In the genomic region with DNA sequence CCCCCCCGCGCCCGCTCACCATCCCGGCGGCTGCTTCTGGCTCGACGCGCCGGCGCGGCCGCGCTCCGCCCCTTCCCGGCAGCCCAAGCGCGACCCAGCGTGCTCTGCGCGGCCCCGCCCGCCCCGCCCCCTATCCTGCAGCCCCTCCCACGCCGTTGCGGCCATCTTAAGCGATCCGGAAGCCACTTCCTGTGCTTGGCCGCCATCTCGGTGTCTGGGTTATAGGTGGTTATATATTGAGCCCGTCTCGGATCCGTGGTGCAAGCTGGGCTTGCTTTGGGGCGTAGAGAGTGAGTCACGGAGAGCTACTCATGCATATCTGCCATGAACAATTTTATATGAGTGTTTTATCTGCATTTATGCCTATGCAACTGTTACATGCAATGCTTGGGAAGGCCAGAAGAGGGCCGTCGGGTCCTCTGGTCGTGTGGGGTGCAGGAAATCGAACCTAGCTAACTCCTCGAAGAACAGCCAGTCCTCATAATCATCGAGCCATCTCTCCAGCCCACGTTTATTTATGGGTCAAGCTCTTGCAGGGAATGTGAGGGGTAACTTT, we compare ENCODE assay signal across 8 mouse cellular contexts. TPM values are rescaled to one million over a fixed set of nuclear protein-coding genes. Genes with fewer than 3 reads are reported as not detected.
DNase-seq lines count a peak whose midpoint lies in the region; ATAC-seq and TF ChIP-seq lines count a peak whose summit lies in the region.

A gene (minus strand): TSS at position 73 of the 556 bp plus-strand sequence.

- DNase-seq in MEL (ENCODE audit: low read depth, low spot score): peak; percentile 92
- peak; percentile 88 to 89 for DNase-seq in cerebellum, adult 2 months
- peak; percentile 86 for DNase-seq in forelimb bud, embryonic 11.5 days (ENCODE audit: low read depth, low spot score)
- peak; percentile 83 for DNase-seq in layer of hippocampus, adult 9-10 months (ENCODE audit: low spot score)
- DNase-seq in ovary, postnatal 10 days (ENCODE audit: low spot score): peak; percentile 70
- DNase-seq in thymus, postnatal 10 days (ENCODE audit: low spot score in 2 of 2): peak; percentile 80 to 84

- H3K9ac ChIP-seq in MEL (ENCODE audit: control insufficient read depth, low read depth, low read length, poor library complexity, severe bottlenecking): peak within 1 kb of the TSS; percentile 80
- H3K9ac ChIP-seq in lung, embryonic 16.5 days (ENCODE audit: low read length): peak within 1 kb of the TSS; percentile 94

- peaks cover 5 to 21% of the 10 kb centered on the region in 2 experiments; a peak in 3 of 4 replicates for H3K36me3 ChIP-seq in MEL (ENCODE audit: control insufficient read depth in 1 of 2, insufficient read depth in 2 of 2, low read length in 2 of 2)
- peaks cover 24% of the 10 kb centered on the region for H3K36me3 ChIP-seq in lung, embryonic 16.5 days (ENCODE audit: control insufficient read depth, insufficient read depth, low read length)

- H3K9me3 ChIP-seq in MEL (replicated peaks; ENCODE audit: insufficient read depth, low read length): no peaks in the 10 kb centered on the region
- H3K9me3 ChIP-seq in lung, embryonic 16.5 days (ENCODE audit: control insufficient read depth, low read length): 0 out of 2 replicates have a peak, but pooled peaks cover 4% of the 10 kb centered on the region

- no peaks in the 10 kb centered on the region for H3K27me3 ChIP-seq in MEL (ENCODE audit: control insufficient read depth in 1 of 2, insufficient read depth in 2 of 2, low read length in 2 of 2)
- H3K27me3 ChIP-seq in cerebellum, adult 2 months (ENCODE audit: control insufficient read depth, insufficient read depth, low read length): no peaks in the 10 kb centered on the region
- peaks cover 10% of the 10 kb centered on the region for H3K27me3 ChIP-seq in lung, embryonic 16.5 days (ENCODE audit: control insufficient read depth, insufficient read depth, low read depth, low read length)

- TF ChIP-seq POLR2A in MEL (IDR thresholded peaks at IDR 0.05; ENCODE audit: control insufficient read depth in 1 of 2, insufficient read depth in 1 of 2, low read depth in 1 of 2, low read length in 2 of 2, poor library complexity in 1 of 2): peak; percentile 38 to 77; a peak in 2 of 4 replicates
- TF ChIP-seq POLR2A in cerebellum, adult 2 months (IDR thresholded peaks at IDR 0.05; ENCODE audit: borderline replicate concordance, insufficient read depth, low read length): peak; percentile 65; the same call in 1 of the 2 replicates

- peaks cover 17% of the 10 kb centered on the region for H3K79me2 ChIP-seq in MEL (ENCODE audit: control insufficient read depth, insufficient read depth, low read length, poor library complexity)

- H3K4me2 ChIP-seq in lung, embryonic 16.5 days (ENCODE audit: low read depth, low read length): peak within 1 kb of the TSS; percentile 88

- no peak for TF ChIP-seq EP300 in MEL (IDR thresholded peaks at IDR 0.05; ENCODE audit: low read depth in 1 of 2, low read length in 2 of 2)

- peak; percentile 59 to 69 (median 65) for TF ChIP-seq CTCF in MEL (IDR thresholded peaks at IDR 0.05 in 2 of 3, conservative IDR thresholded peaks at IDR 0.05 in 1 of 3; ENCODE audit: control insufficient read depth in 1 of 3, insufficient read depth in 1 of 3, low read depth in 2 of 3, low read length in 3 of 3, poor library complexity in 1 of 3, severe bottlenecking in 1 of 3)
- TF ChIP-seq CTCF in cerebellum, adult 2 months (IDR thresholded peaks at IDR 0.05; ENCODE audit: borderline replicate concordance, insufficient read depth, low read depth, low read length): peak; percentile 71

- peak; percentile 31 for TF ChIP-seq RAD21 in MEL (IDR thresholded peaks at IDR 0.05; ENCODE audit: low read depth, low read length)

- H3K27ac ChIP-seq in MEL (ENCODE audit: control insufficient read depth, low read depth, low read length): peak within 1 kb of the TSS; percentile 99
- H3K27ac ChIP-seq in cerebellum, adult 2 months (ENCODE audit: insufficient read depth, low read length): peak within 1 kb of the TSS; percentile 85
- peak within 1 kb of the TSS; percentile 96 for H3K27ac ChIP-seq in lung, embryonic 16.5 days (ENCODE audit: low read length)

- peaks cover 5 to 18% of the 10 kb centered on the region in 2 experiments; a peak in 3 of 4 replicates for H3K4me1 ChIP-seq in MEL (ENCODE audit: control insufficient read depth in 1 of 2, insufficient read depth in 2 of 2, low read length in 2 of 2)
- no peaks in the 10 kb centered on the region for H3K4me1 ChIP-seq in cerebellum, adult 2 months (ENCODE audit: control insufficient read depth, insufficient read depth, low read length)
- peaks cover 12% of the 10 kb centered on the region for H3K4me1 ChIP-seq in lung, embryonic 16.5 days (replicated peaks; ENCODE audit: control insufficient read depth, insufficient read depth, low read length)

- under 1% methylated on average over 42 of the region's 42 CpGs for WGBS in cerebellum, adult 2 months
- under 1% methylated on average over 30 of the region's 42 CpGs for WGBS in lung, embryonic 16.5 days

- H3K4me3 ChIP-seq in MEL (ENCODE audit: control insufficient read depth in 1 of 2, insufficient read depth in 1 of 2, low read depth in 2 of 2, low read length in 2 of 2): peak within 1 kb of the TSS; percentile 92 to 98
- H3K4me3 ChIP-seq in cerebellum, adult 2 months (replicated peaks; ENCODE audit: insufficient read depth, low read depth, low read length): peak within 1 kb of the TSS; percentile 80
- peak within 1 kb of the TSS; percentile 86 for H3K4me3 ChIP-seq in lung, embryonic 16.5 days (ENCODE audit: low read length)

- peak; percentile 83 to 84 for ATAC-seq in hematopoietic stem cell, adult 5-6 weeks (replicated peaks in 1 of 2; ENCODE audit: insufficient read depth in 1 of 2, low FRiP score in 2 of 2, low TSS enrichment in 1 of 2, low read depth in 1 of 2, poor library complexity in 2 of 2, severe bottlenecking in 2 of 2)
- peak; percentile 96 for ATAC-seq in lung, embryonic 16.5 days (ENCODE audit: low read depth)

TF ChIP-seq in MEL, 35 proteins besides CTCF, POLR2A, EP300 and RAD21 (continues in another document):
- TF ChIP-seq MXI1 (IDR thresholded peaks at IDR 0.05; ENCODE audit: low read depth, low read length): no peak; the same call in 1 of the 2 replicates
- no peak; the same call in 1 of the 2 replicates for TF ChIP-seq KAT2A (conservative IDR thresholded peaks at IDR 0.05; ENCODE audit: low read depth, low read length)
- no peak for TF ChIP-seq ZKSCAN1 (IDR thresholded peaks at IDR 0.05; ENCODE audit: low read depth, low read length)
- no peak for TF ChIP-seq GATA1 (IDR thresholded peaks at IDR 0.05; ENCODE audit: low read depth, low read length)
- no peak for TF ChIP-seq E2F4 (IDR thresholded peaks at IDR 0.05; ENCODE audit: borderline replicate concordance, low read depth, low read length)
- no peak for TF ChIP-seq ETS1 (IDR thresholded peaks at IDR 0.05; ENCODE audit: low read depth, low read length)
- no peak; the same call in 1 of the 2 replicates for TF ChIP-seq MYC (IDR thresholded peaks at IDR 0.05; ENCODE audit: low read depth, low read length)
- no peak for TF ChIP-seq USF2 (IDR thresholded peaks at IDR 0.05; ENCODE audit: borderline replicate concordance in 1 of 2, insufficient read depth in 1 of 2, low read depth in 1 of 2, low read length in 2 of 2)
- TF ChIP-seq GABPA (IDR thresholded peaks at IDR 0.05; ENCODE audit: low read depth, low read length): no peak
- peak; percentile 42; the same call in 1 of the 2 replicates for TF ChIP-seq MAZ (IDR thresholded peaks at IDR 0.05; ENCODE audit: low read depth, low read length)
- TF ChIP-seq HCFC1 (IDR thresholded peaks at IDR 0.05; ENCODE audit: low read depth, low read length): peak; percentile 80
- TF ChIP-seq UBTF (IDR thresholded peaks at IDR 0.05; ENCODE audit: borderline replicate concordance, insufficient read depth, low read depth, low read length): no peak
- no peak for TF ChIP-seq TBP (IDR thresholded peaks at IDR 0.05; ENCODE audit: low read depth, low read length)
- peak; percentile 72; the same call in 1 of the 2 replicates for TF ChIP-seq ELF1 (IDR thresholded peaks at IDR 0.05; ENCODE audit: low read depth, low read length)
- no peak for TF ChIP-seq TAL1 (IDR thresholded peaks at IDR 0.05; ENCODE audit: low read length)
- TF ChIP-seq BHLHE40 (IDR thresholded peaks at IDR 0.05; ENCODE audit: borderline replicate concordance, low read depth, low read length): no peak
- TF ChIP-seq JUND (IDR thresholded peaks at IDR 0.05; ENCODE audit: low read depth, low read length): no peak
- no peak for TF ChIP-seq POLR2AphosphoS5 (IDR thresholded peaks at IDR 0.05; ENCODE audit: borderline replicate concordance, low read depth, low read length)
- no peak for TF ChIP-seq ZNF384 (IDR thresholded peaks at IDR 0.05; ENCODE audit: low read depth, low read length)
- no peak for TF ChIP-seq RCOR1 (IDR thresholded peaks at IDR 0.05; ENCODE audit: low read depth, low read length)
- no peak for TF ChIP-seq CHD1 (IDR thresholded peaks at IDR 0.05; ENCODE audit: low read depth, low read length)
- peak; percentile 59 for TF ChIP-seq NRF1 (IDR thresholded peaks at IDR 0.05; ENCODE audit: insufficient read depth, low read depth, low read length, poor library complexity, severe bottlenecking)
- peak; percentile 82 for TF ChIP-seq ZC3H11A (IDR thresholded peaks at IDR 0.05; ENCODE audit: low read depth, low read length)
- TF ChIP-seq TCF12 (IDR thresholded peaks at IDR 0.05; ENCODE audit: low read depth, low read length): no peak
- no peak for TF ChIP-seq MAFK (IDR thresholded peaks at IDR 0.05; ENCODE audit: borderline replicate concordance, low read depth, low read length)
- TF ChIP-seq NELFE (IDR thresholded peaks at IDR 0.05; ENCODE audit: low read depth, low read length): peak; percentile 57; the same call in 1 of the 2 replicates
- peak; percentile 59; the same call in 1 of the 2 replicates for TF ChIP-seq ZMIZ1 (IDR thresholded peaks at IDR 0.05; ENCODE audit: low read depth, low read length)
- peak; percentile 66; the same call in 1 of the 2 replicates for TF ChIP-seq POLR2AphosphoS2 (IDR thresholded peaks at IDR 0.05; ENCODE audit: low read length)
- TF ChIP-seq MYB (IDR thresholded peaks at IDR 0.05; ENCODE audit: low read depth, low read length): no peak
- no peak; the same call in 1 of the 2 replicates for TF ChIP-seq SIN3A (IDR thresholded peaks at IDR 0.05; ENCODE audit: low read length)
- TF ChIP-seq USF1 (IDR thresholded peaks at IDR 0.05; ENCODE audit: low read depth, low read length): no peak

RNA-seq across cellular contexts. Expression of the gene that starts here (rescaled TPM):
- 453 and 486 TPM in 2 replicates for total RNA-seq in MEL (2012; rRNA removed)
- polyA plus RNA-seq in MEL (2012; ENCODE audit: insufficient read depth in 1 of 2, insufficient read length in 2 of 2, low read depth in 1 of 2, low replicate concordance in 2 of 2, missing spikeins in 1 of 2): 100 to 1,000 TPM in 1 of 2 experiments, not detected in 1; 609 TPM
- 621 and 628 TPM in 2 replicates for polyA plus RNA-seq in cerebellum, adult 2 months (2012; rRNA removed)
- 82.3 and 105 TPM in 2 replicates for total RNA-seq in hematopoietic stem cell, adult 5-6 weeks (2017)
- polyA plus RNA-seq in lung, embryonic 16.5 days (2015; fragmentation: Nextera tagmentation; extraction: Ambion mirVana): 980 and 1,001 TPM in 2 replicates

Comparison
In these comparisons a context has a peak if more than half of its experiments do, and no peak if none do; other contexts are left out.
1. Peak in every context shown above with its lines: DNase-seq, ATAC-seq, H3K4me3 ChIP-seq and H3K27ac ChIP-seq.